Mouse (Mus musculus): ENCODE data around the gene Timm8a2.

- TF ChIP-seq CTCF (IDR thresholded peaks at IDR 0.05; ENCODE audit: control insufficient read depth, insufficient read depth, insufficient read length), result no peak
- no peak for TF ChIP-seq MAX (IDR thresholded peaks at IDR 0.05)
- TF ChIP-seq CEBPB (IDR thresholded peaks at IDR 0.05; ENCODE audit: low read depth), result no peak
- no peak for TF ChIP-seq MYOD1 (IDR thresholded peaks at IDR 0.05; ENCODE audit: control insufficient read depth, insufficient read length, low read depth)
- TF ChIP-seq MYOG (IDR thresholded peaks at IDR 0.05; ENCODE audit: control insufficient read depth, extremely low read depth, insufficient read length), result no peak
Measured at GRCm38 (mm10) chr14:122048816-122049215, 14.3 kb downstream of the Timm8a2 start.

All from C2C12 (cell line).